Mouse (Mus musculus) right cerebral cortex, postnatal 4 days (tissue): ENCODE data around the gene Kat2a.
A peak's percentile ranks its signal among the peaks of the same experiment; 100 is the strongest.

Experiments used
- DNase-seq: peaks from one replicate; pipeline ENCODE4 v3.0.0-alpha.2; 2022

The Kat2a gene

DNA sequence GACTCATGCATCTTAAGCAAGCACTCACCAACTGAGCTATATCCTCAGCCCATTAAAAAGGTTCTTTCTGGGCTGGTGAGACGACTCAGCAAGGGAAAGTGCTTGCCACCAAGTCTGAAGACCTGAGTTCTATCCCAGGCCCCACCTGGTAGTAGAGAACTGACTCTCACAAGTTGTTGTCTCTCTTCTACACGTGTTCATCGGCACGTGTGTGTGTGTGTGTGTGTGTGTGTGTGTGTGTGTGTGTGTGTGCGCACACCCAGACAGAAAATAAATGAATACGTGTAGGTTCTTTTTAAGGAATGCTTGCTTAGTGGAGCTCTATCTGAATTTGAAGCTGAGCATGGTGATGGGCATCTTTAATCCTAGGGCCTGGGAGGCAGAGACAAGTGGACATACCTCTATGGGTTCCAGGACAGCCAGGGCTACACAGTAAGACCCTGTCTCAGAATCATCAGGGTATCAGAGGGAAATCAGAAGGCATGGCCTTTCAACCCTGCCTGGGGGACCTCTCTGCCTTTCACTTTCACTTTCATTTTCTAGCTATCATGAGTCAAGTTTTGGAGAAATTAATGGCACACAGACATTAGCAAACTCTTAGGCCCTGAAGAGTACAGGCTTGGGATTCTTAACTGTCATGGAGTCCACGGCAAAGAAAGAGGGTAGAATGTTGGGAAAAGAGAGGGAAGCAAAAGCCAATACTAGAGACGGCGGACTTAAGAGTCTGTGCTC is 23.0 kb upstream of the Kat2a start:
- DNase-seq: no peak

DNA sequence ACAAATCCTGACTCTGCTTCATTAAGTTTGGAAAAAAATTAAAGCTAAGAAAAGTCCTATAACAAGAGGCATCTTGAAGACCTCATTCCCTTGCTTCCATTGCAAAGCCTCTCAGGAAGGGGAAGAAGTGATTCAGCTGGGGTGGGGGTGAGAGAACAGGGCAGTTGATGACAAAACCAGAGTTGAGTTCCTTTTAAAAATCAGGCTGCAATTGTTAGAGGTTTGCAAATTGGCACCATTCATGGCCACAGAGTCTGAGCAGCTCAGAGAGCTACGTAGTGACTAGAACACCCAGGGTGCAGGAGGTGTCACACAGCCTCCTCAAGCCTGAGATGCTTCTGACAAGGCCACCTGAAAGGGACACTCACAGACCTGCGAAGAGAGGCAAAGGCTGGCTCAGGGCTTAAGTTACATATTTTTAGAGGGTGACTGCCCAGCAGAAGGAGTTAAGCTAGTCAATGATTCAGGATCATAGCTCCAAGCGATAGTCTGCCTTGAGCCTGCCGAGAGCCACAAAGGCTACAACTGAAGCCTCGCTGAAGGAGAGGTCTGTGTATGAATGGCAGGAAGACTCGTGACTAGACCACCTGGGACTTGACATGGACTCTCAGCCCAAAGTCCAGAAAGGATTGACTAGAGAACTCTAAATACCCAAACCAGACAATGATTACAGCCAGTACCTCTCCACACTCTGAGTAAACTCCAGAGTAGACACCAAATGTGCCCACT is 18.4 kb upstream of the Kat2a start:
- DNase-seq: no peak

DNA sequence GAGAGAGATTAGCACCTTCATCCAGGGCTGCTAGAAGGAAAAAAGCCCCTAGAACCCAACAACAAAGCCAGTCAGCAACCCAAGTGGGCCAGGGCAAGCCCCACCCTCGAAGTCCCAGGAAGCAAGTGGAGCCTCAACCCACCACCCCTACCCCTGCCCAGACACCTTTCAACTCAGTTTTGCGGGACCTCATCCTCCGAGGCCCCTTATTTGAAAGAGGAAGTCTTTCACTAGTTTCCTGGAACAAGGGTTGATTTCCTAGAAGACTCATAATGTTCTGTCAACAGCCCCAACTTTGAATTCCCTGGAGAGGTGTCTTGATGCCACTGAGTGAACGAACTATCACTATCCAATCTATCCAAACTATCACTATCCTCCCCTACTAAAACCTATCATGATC is 17.7 kb upstream of the Kat2a start:
- no peak for DNase-seq

DNA sequence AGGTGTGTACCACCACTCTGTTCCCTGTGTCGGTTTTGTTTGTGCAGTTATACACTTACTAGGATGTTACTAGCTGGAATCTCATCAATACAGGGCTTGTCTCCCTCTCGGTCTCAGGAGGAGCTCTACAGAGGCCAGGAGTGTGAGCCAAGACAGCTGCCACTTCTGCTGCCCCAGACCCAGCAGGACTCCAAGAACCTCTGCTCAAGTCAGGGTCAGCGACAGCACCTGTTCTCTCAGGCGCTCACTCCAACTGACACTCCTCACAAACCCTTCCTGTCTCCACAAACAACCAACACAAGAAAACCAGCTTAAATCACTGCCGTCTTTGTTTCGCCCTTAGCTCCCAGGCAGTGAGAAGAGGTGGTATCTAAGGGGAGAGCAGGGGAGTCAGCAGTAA is 16.3 kb upstream of the Kat2a start:
- DNase-seq: no peak

DNA sequence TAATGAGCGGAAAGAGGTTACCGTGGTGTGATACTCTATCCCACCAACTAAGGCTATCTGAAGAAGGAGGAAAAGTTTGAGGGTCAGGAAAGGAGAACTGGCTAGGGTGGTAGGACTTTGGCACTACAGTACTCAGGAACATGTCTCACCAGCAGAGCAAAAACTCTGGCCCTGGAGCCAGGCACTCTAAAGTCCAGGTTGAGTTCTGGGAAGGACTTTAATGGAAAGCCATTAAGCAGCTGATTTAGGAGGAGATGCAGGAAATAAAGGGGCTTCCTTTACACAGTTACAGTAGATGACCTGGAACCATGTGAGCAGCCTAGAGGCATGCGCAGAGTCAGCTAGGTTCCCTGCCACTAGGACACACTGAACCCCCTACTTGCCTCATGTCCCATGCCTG is 14.9 kb upstream of the Kat2a start:
- DNase-seq: no peak

DNA sequence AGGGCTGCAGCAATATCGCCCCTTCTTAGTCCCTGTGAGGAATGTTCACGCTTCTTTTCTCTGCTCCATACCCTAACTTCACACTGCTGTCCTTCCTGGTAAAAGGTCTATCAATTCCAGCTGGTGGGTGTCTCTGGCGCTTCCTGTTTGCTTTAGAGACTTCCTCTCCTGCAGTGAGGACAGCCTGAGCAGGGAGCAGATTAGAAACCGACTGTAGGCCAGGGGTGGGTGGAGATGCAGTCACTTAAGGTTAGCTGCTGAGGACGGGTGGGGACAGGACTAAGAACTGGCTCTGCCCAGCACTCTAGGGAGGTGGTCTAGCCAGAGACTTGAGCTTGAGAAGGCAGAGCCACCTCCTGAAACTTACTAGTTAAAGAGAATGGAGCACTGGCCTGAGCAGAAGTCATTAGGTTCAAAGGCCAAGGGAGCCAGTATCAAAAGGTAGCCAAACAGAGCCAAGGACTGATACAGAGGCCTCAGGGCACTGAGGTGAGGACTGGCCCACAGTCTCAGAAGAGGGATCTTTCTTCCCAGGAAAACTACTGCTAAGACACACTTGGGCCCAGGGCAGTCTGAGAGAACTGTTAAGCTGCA is 12.8 kb upstream of the Kat2a start:
- no peak for DNase-seq

DNA sequence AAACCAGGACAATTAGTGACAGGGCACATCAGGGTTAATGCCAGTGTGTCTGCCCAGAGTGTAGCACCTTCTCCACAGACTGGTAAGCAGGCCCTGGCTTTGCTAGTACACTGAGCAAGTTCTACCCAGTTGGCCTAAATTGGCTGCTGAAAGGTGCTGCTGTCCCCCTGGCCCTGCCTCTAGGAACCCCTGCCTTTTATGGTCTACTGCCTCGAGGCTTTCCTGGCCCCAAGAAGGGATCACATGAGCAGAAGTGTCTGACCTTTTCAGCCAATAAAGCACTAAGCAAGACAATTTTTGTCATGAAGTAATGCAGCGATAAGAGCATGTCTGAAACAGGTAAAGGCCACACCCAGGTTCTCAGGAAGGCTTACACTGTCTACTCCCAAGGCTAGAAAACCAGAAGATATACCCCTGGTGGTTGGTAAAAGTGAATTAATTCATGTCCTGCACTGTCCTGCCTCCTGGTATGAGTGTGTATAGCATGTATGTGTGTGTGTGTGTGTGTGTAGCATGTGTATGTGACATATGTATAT is 10.3 kb upstream of the Kat2a start:
- no peak for DNase-seq

DNA sequence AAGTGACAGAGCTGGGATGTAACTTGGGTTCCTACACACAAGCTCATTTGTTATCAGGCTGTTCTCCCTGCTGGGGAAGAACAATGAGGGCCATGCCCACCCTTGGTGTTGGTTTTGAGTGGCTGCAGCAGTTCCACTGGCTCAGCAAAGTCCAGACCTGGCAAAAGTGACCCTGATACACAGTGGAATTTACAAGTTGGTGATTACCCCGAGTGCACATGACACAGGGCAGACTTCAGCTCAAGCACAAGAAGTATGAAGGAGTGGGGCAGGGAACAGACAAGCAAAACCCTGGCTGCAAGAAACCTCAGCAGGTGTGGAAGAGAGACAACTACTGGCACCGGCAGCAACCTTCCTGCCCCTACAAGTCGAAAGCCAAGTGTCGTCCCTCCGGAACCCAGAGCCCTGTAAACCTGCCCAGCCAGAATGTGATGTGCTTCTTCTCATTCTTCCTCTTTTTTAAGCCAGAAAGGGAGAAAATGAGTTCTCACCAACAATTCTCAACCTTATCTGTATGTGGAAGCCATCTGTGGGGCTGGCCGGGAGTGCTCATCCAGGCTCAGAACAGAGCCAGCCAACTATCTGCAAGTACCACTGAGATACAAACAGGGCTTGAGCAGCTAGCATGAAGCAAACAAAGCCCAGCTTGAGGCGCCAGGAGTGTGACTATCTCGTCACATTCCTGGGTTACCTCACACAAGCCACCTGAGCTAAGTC is 9.7 kb upstream of the Kat2a start:
- DNase-seq: no peak

DNA sequence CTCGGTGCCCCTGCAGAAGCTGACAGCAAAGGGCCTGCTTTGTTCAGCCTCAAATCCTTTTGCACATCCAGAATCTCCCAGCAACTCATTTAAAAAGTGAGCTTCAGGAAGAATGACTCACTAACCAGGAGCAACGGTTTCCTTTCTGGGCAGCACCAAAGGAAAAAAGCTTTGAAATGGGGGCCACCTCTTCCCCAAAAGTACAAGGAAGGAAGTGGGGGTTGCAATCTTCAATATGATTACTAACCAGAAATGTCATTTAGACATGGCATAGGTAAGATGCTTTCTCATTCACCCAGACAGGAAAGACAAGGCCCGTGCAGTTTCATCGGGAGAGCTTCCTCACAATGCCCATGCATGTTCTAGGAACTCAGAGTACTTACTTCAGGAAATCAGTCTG is 9.0 kb upstream of the Kat2a start:
- no peak for DNase-seq

DNA sequence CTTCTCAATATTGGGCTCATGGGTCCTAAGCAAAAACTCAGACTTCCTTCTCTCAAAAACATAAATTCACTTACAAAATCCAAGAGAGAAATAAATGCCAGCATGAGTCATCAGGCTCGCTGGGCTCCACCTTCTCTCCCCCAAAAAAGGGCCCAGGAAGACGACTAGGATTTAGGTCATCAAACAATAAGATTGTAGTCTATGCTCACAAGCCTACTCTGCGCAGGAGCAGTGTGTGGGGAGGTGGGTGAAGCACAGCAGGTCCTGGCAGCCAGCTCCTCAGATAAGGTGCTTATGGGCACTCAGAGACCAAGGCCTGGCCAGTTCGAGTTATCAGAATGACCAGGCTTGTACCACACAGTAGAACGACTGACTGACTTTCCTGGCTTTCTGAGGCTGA is 8.1 kb upstream of the Kat2a start:
- no peak for DNase-seq

DNA sequence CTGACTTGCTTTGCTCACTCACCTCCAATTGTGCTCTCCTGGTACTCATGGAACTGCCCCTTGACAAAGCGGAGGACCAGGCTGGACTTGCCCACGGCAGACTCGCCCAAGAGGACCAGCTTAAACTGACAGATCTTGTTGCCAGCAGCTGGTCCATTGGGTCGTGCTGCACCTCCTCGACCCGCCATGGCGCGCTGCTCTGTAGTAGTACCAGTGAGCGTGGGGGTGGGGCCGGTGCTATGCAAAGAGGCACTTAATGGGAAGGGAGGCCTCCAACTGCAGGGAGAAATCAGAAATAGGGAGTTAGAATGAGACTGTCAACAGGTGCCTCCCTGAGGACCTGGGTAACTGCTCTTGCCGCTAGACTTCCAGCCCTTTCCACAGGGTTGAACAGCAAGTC is 7.6 kb upstream of the Kat2a start:
- DNase-seq: no peak

DNA sequence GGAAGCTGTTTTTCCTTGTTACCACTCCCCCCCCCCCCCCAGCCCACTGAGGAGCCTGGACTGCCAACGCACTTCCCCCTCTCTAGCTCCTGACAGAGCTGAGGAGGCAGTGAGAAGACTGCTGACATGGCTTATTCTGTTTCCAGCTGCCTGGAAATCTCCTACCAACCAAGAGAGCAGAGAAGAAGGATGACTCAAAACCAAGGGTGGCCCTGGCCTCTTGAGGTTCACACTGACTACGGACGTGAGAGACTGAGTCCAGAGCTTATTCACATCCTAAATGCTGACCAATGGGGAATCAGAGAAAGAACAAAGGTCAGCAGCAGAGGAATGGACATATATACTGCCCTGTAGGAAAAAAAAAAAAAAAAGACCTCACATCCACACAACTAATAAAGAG is 7.0 kb upstream of the Kat2a start:
- no peak for DNase-seq

DNA sequence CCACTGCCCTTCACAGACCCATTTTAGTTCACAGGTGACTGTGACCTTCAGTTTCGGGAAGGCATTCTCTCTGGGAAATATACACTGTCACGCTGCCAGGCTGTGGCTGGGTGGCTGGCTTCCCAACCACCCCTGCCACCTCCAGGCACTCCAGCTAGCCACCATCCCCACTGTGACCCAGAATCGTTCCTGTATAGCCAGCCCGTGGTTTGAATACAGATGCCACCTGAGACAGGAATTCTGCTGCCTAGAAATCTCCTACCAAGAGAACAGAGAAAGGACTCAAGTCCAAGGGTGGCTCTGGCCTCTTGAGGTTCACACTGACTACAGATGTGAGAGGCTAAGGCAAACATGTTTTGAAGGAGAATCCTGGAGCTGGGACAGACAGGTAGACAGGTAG is 6.6 kb upstream of the Kat2a start:
- no peak for DNase-seq

DNA sequence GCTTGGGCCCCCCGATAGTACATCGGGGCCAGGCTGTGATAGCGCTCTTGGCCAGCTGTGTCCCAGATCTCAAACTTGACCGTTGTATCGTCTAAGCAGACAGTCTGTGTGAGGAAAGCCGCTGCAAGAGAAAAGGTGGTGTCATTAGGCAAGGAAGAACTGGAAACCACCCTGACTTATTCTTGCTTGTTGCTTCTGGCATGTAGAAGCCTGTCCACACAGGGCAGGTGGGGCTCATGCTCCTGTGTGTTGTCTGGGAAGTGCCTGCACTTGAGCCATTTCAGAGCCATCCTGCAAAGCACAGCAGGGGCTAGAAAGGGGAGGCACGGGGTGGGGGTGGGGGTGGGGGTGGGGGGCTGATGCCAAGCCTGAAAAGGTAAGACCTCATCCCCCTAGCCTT is 6.2 kb upstream of the Kat2a start:
- DNase-seq: no peak

DNA sequence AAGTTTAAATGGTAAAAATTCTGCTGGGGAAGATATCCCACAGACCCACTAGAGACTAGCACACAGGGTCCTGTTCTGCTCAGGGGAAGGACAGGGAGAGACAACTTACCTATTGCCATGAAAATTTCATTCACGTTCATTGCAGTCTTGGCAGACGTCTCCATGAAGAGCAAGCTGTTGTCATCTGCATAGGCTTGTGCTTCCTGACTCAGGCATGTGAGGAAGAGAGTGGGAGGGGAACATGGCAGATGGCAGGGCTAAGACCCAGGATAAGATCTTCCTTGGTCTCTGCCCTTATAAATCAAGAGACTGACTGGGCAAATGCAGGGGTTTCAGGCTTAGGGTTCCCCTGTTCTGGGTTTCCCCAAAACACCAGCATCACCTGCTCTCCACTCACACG is 4.4 kb upstream of the Kat2a start:
- DNase-seq: no peak

DNA sequence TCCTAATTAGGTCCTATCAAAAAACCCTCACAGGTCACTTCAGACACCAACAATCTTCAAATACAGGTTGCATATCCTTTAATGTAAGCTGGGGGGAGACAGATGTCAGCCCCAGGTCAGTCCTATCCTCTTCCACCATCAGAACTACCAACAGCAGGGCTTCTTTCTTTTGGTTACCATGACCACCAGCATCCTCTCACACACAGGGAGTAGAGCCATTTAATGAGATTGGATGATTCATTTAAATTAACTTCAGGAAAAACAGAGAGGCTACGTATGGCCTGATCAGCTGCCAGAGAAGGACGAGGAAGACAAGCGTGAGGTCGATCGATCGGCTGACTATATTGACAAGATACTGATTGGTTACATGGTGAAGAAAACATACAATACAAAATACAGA is 2.7 kb upstream of the Kat2a start:
- no peak for DNase-seq

DNA sequence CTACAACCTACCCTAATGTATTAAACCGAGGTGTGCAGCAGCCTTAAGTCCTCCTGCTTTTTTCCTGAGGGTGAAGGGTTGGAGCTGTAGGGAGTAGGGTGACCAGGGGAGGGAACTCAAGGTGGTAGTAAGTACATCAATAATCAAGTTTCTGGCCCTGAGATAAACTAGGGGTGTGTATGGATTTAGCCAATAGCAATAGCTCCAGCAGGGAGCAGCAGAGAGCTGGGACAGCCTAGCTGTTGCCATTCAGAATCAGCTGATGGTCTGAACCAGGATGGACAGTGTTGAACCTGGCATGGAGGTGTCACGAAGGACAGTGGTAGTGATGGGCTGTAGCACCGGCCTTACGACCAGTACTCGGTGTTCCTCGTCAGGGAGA is 2.3 kb upstream of the Kat2a start:
- DNase-seq: peak; percentile 91

DNA sequence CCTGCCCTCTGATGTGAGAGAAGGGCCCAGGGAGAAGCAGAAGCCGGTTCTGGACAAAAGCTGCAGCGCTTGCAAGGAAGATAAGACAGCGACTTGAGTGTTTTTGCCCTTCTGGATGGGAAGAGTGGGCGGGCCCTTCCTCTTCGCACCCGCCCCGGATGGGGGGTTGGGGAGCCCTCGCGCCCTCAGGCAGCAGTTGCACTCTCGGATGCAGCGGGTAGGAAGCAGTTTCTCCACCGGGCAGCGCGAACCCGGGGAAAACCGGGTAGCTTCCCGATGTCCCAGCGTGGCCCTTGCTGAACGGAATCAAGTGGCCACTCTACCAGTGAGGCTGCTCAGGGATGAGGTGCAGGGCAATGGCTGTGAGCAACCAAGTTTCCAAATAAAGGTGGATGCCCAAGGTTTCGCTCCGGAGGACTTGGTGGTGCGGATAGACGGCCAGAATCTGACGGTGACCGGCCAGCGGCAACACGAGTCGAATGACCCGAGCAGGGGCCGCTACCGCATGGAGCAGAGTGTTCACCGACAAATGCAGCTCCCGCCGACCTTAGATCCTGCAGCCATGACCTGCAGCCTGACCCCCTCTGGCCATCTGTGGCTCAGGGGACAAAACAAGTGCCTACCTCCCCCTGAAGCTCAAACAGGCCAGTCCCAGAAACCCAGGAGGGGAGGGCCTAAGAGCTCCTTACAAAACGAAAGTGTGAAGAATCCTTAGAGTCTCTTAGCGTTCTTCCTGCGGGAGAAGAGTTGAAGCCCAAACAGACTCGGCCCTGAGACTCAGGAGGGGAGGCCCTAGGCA is 1.7 kb upstream of the Kat2a start, which contains the start of gene Hspb9:
TSS of gene Hspb9 (plus strand) at position 116 of the 799 bp plus-strand sequence.
- peak; percentile 45 for DNase-seq

DNA sequence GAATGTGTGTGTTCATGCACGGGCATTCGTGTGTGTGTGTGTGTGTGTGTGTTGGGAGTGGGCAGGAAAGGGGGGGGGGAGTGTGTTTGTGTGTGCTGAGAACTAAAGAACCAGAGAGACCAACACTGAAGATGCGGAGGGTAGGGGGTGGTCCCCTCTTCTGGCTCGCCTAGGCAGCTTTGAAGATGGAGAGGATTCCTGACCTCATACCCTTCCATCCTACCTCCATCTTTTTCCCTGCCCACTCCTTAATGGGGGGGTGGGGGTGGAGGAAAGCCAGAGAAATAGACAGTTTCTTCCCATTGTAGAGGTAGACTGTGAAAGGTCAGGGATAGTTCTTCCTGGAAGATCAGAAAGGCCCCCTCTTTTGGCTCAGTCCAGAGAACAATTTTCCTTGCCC is 909 bp upstream of the Kat2a start:
- DNase-seq: no peak

DNA sequence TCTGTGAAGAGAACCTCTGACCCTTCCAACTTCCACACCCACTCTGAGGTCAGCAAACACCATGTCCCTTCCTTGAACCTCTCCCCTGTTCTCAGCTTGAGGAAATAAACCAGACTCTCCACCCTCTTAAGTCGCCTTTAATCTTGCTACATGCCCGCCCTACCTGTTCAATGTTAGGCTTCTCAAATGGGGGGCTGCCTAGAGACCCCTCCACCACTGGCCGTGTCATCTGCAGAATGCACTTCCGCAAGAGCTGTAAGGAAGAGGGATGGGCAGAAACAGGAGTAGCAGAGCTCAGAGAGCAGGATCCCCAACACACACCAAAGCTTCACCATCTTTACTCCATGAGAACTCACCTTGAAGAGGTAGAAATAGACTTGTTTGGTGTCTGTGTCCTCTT is 1.3 kb downstream of the Kat2a start:
- no peak for DNase-seq

DNA sequence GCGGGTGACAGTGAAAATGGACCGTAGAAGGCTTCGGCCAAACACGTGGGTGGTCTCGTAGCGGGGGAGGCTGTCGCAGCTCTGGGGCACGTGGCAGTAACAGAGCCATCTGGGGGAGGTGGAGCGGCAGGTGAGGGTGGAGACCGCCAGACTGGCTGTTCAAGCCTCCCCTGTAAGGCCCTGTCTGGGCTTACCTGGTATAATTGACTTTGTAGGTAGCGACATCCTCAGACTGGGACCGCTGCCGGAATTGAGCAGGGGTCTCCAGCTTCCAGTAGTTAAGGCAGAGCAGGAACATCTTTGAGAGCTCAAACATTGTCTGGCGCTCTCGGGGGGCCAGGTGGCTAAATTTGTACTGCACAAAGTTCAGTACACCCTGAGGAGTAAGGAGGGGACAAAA is 1.7 kb downstream of the Kat2a start:
- no peak for DNase-seq

DNA sequence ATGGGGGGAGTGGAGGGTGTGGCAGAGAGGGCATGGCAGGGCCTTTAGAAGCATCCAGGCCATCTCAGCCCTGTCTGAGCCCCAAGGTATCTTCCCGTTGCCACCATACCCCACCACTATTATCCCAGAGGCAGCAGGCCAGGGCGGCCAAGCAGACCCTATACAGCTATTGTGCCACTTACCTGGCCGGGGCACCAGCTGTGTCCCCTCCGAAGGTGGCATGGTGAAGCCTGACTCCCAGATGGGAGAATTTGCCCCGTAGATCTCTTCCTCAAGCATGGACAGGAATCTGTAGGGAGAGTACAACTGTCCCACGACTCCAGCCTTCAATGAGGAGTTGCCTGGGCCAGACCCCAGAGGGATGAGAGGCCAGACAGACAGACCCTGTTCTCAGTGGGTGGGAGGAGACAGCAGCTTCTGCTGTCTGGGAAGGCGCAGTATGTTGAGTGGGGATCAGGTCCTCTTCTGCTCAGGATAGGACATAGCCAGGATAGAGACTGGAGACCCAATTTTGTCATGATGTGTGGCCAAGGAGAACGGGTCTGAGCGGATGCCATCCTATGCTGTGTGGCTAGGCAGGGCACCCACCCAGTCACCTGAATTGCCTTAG is 3.0 kb downstream of the Kat2a start:
- no peak for DNase-seq
